8 mouse cellular contexts compared by ENCODE assay signal in genomic region chr8:11476338-11477177, GRCm38 (mm10). TPM values are rescaled to one million over a fixed set of nuclear protein-coding genes. Genes with fewer than 3 reads are reported as not detected.
DNase-seq lines count a peak whose midpoint lies in the region; ATAC-seq and TF ChIP-seq lines count a peak whose summit lies in the region.

No protein-coding gene starts in this region.

- 7% methylated on average over 24 of the region's 24 CpGs for WGBS in heart, embryonic 14.5 days
- WGBS in kidney, embryonic 16.5 days: 9% methylated on average over 24 of the region's 24 CpGs
- 32% methylated on average over 23 of the region's 24 CpGs for WGBS in macrophage (ENCODE audit: missing documents)

- peak overlapping the region; percentile 97 for H3K4me2 ChIP-seq in heart, embryonic 14.5 days (ENCODE audit: low read length)
- peak overlapping the region; percentile 97 for H3K4me2 ChIP-seq in kidney, embryonic 16.5 days (replicated peaks; ENCODE audit: low read depth, low read length)

- no peaks in the 10 kb centered on the region for H3K9me3 ChIP-seq in heart, embryonic 14.5 days (ENCODE audit: control insufficient read depth, low read length)
- no peaks in the 10 kb centered on the region for H3K9me3 ChIP-seq in kidney, embryonic 16.5 days (ENCODE audit: low read length)

- H3K27me3 ChIP-seq in heart, embryonic 14.5 days (ENCODE audit: control insufficient read depth, insufficient read depth, low read length): peaks cover 5% of the 10 kb centered on the region; the same call in 1 of the 2 replicates
- H3K27me3 ChIP-seq in kidney, embryonic 16.5 days (ENCODE audit: insufficient read depth, low read length): peaks cover 10% of the 10 kb centered on the region; the same call in 1 of the 2 replicates
- H3K27me3 ChIP-seq in testis, adult 2 months (ENCODE audit: control insufficient read depth, insufficient read depth, low read length): no peaks in the 10 kb centered on the region

- ATAC-seq in heart, embryonic 14.5 days (ENCODE audit: insufficient number of reproducible peaks, insufficient read depth, low FRiP score, low read depth): peak; percentile 24; the same call in 1 of the 2 replicates
- peak; percentile 10; the same call in 1 of the 2 replicates for ATAC-seq in kidney, embryonic 16.5 days (ENCODE audit: low FRiP score, low TSS enrichment)

- peak overlapping the region; percentile 81 to 86 for H3K4me3 ChIP-seq in heart, embryonic 14.5 days (ENCODE audit: control insufficient read depth in 1 of 2, insufficient read depth in 1 of 2, low read depth in 1 of 2, low read length in 2 of 2)
- peak overlapping the region; percentile 71 for H3K4me3 ChIP-seq in kidney, embryonic 16.5 days (ENCODE audit: low read length)
- peak overlapping the region; percentile 75 for H3K4me3 ChIP-seq in macrophage (ENCODE audit: inconsistent target)
- peak overlapping the region; percentile 71 for H3K4me3 ChIP-seq in testis, adult 2 months (ENCODE audit: control insufficient read depth, low read depth, low read length)

- peak overlapping the region; percentile 93 to 97 for H3K27ac ChIP-seq in heart, embryonic 14.5 days (replicated peaks in 1 of 2; ENCODE audit: control insufficient read depth in 1 of 2, insufficient read depth in 1 of 2, low read depth in 2 of 2, low read length in 2 of 2)
- peak overlapping the region; percentile 81 for H3K27ac ChIP-seq in kidney, embryonic 16.5 days (ENCODE audit: low read length)
- peak overlapping the region; percentile 82 for H3K27ac ChIP-seq in macrophage
- H3K27ac ChIP-seq in testis, adult 2 months (ENCODE audit: control insufficient read depth, insufficient read depth, low read depth, low read length): peak overlapping the region; percentile 72

- DNase-seq in thymus, postnatal 14 days: peak; percentile 24
- DNase-seq in thymus, adult 18-20 months: no peak
- DNase-seq in embryo, embryonic 9.5 days (ENCODE audit: extremely low spot score): peak; percentile 49
- DNase-seq in T-cell, adult 2 months (ENCODE audit: low spot score): no peak

- H3K9ac ChIP-seq in heart, embryonic 14.5 days (ENCODE audit: low read length): peak overlapping the region; percentile 87
- peak overlapping the region; percentile 76 for H3K9ac ChIP-seq in kidney, embryonic 16.5 days (replicated peaks; ENCODE audit: low read length)

- no peak for TF ChIP-seq CTCF in testis, adult 2 months (IDR thresholded peaks at IDR 0.05; ENCODE audit: control insufficient read depth, insufficient read depth, insufficient replicate concordance, low read depth, low read length)

- H3K79me2 ChIP-seq in macrophage (ENCODE audit: inconsistent target): peaks cover 67% of the 10 kb centered on the region

- H3K36me3 ChIP-seq in heart, embryonic 14.5 days (ENCODE audit: control insufficient read depth, insufficient read depth, low read length): no peaks in the 10 kb centered on the region
- no peaks in the 10 kb centered on the region for H3K36me3 ChIP-seq in kidney, embryonic 16.5 days (ENCODE audit: insufficient read depth, low read length)
- H3K36me3 ChIP-seq in macrophage (ENCODE audit: inconsistent target): no peaks in the 10 kb centered on the region
- H3K36me3 ChIP-seq in testis, adult 2 months (ENCODE audit: control insufficient read depth, insufficient read depth, low read length): no peaks in the 10 kb centered on the region

- peaks cover 38 to 59% of the 10 kb centered on the region in 2 experiments for H3K4me1 ChIP-seq in heart, embryonic 14.5 days (ENCODE audit: control insufficient read depth in 2 of 2, insufficient read depth in 2 of 2, low read length in 2 of 2)
- H3K4me1 ChIP-seq in kidney, embryonic 16.5 days (ENCODE audit: insufficient read depth, low read length): peaks cover 57% of the 10 kb centered on the region
- peaks cover 34% of the 10 kb centered on the region for H3K4me1 ChIP-seq in testis, adult 2 months (ENCODE audit: control insufficient read depth, insufficient read depth, low read length)

- TF ChIP-seq POLR2A in testis, adult 2 months (IDR thresholded peaks at IDR 0.05; ENCODE audit: control insufficient read depth, low read depth, low read length): peak; percentile 22; the same call in 1 of the 2 replicates

RNA-seq across cellular contexts. Expression of gene Rab20, which starts 2.0 kb away (rescaled TPM):
- polyA plus RNA-seq in heart, embryonic 14.5 days (2014; fragmentation: Nextera tagmentation; extraction: Ambion mirVana): 39.3 and 39.7 TPM in 2 replicates
- 30.6 and 37.3 TPM in 2 replicates for polyA plus RNA-seq in kidney, embryonic 16.5 days (2015; fragmentation: Nextera tagmentation; extraction: Ambion mirVana)
- 100 to 1,000 TPM in 16 of 26 experiments, 10 to 100 TPM in 10; 27.6 to 226 (median 130) TPM for total RNA-seq in macrophage (2018; cell fraction: chromatin; rRNA removed)
- 100 to 1,000 TPM in 15 of 26 experiments, 10 to 100 TPM in 11; 37.4 to 240 (median 123) TPM for total RNA-seq in macrophage (2018; cell fraction: cytosol; rRNA removed)
- 100 to 1,000 TPM in 19 of 26 experiments, 10 to 100 TPM in 7; 23.3 to 210 (median 160) TPM for total RNA-seq in macrophage (2018; cell fraction: nucleus; rRNA removed)
- polyA plus RNA-seq in macrophage (2018): 31.9 to 52.1 TPM (median 35.7 TPM) in 3 replicates
- 16.1 and 22.8 TPM in 2 replicates for polyA plus RNA-seq in testis, adult 2 months (2012; rRNA removed)

RNA-seq across cellular contexts. Expression of gene Naxd, which starts 20.7 kb away (rescaled TPM):
- polyA plus RNA-seq in heart, embryonic 14.5 days (2014; fragmentation: Nextera tagmentation; extraction: Ambion mirVana): 74.5 and 82.8 TPM in 2 replicates
- polyA plus RNA-seq in kidney, embryonic 16.5 days (2015; fragmentation: Nextera tagmentation; extraction: Ambion mirVana): 125 and 132 TPM in 2 replicates
- total RNA-seq in macrophage (2018; cell fraction: chromatin; rRNA removed): 100 to 1,000 TPM in 4 of 26 experiments, 10 to 100 TPM in 22; 27.5 to 110 (median 70.6) TPM
- 10 to 100 TPM; 24.7 to 46.5 (median 36.7) TPM for total RNA-seq in macrophage (2018; cell fraction: cytosol; rRNA removed)
- 10 to 100 TPM; 25.5 to 74.3 (median 54.0) TPM for total RNA-seq in macrophage (2018; cell fraction: nucleus; rRNA removed)
- 30.7 to 40.1 TPM (median 32.9 TPM) in 3 replicates for polyA plus RNA-seq in macrophage (2018)
- polyA plus RNA-seq in testis, adult 2 months (2012; rRNA removed): 62.2 and 65.5 TPM in 2 replicates

Comparison
In these comparisons a context has a peak if more than half of its experiments do, and no peak if none do; other contexts are left out.
1. DNase-seq: peak in thymus, postnatal 14 days (single experiment) and embryo, embryonic 9.5 days (single experiment); none in thymus, adult 18-20 months (0 of 2) and T-cell, adult 2 months (single experiment).
2. Peak in every context shown above with its lines, with median percentiles within 50 percentile points of each other: H3K27ac ChIP-seq and H3K4me3 ChIP-seq.